Mouse (Mus musculus): ENCODE results near the gene 9530003J23Rik. TPM values are rescaled to one million over a fixed set of nuclear protein-coding genes. Genes with fewer than 3 reads are reported as not detected.
"Not testable (repeated sequence)": the region's sequence is repeated elsewhere in the genome, so short reads cannot be mapped to it uniquely, and the experiment has no call there.

9530003J23Rik gene
- not detected in 2 replicates for polyA plus RNA-seq (2015; fragmentation: Nextera tagmentation; extraction: Ambion mirVana)

- DNase-seq (ENCODE audit: low spot score): no peak
These were observed at the start of gene 9530003J23Rik for GRCm38 (mm10) chr10:117238603-117239002. TSS of gene 9530003J23Rik (minus strand) at chr10:117238703.

GRCm38 (mm10) chr10:117287226-117287850 lies 48.8 kb upstream of the 9530003J23Rik start:
- no peak for DNase-seq (ENCODE audit: low spot score)

- no peak for DNase-seq (ENCODE audit: low spot score)
These were observed 48.0 kb upstream of the 9530003J23Rik start for GRCm38 (mm10) chr10:117286366-117286970.

GRCm38 (mm10) chr10:117285584-117285983 lies 47.1 kb upstream of the 9530003J23Rik start:
- not testable (repeated sequence) for DNase-seq (ENCODE audit: low spot score)

GRCm38 (mm10) chr10:117284578-117285520 lies 46.3 kb upstream of the 9530003J23Rik start:
- DNase-seq (ENCODE audit: low spot score): no peak

GRCm38 (mm10) chr10:117283871-117284577 lies 45.5 kb upstream of the 9530003J23Rik start:
- DNase-seq (ENCODE audit: low spot score): no peak

GRCm38 (mm10) chr10:117283196-117283595 lies 44.7 kb upstream of the 9530003J23Rik start:
- DNase-seq (ENCODE audit: low spot score): not testable (repeated sequence)

GRCm38 (mm10) chr10:117282551-117282950 lies 44.0 kb upstream of the 9530003J23Rik start:
- DNase-seq (ENCODE audit: low spot score): no peak

- DNase-seq (ENCODE audit: low spot score): no peak
These were observed 43.5 kb upstream of the 9530003J23Rik start, which contains the start of gene Lyz2 for GRCm38 (mm10) chr10:117282049-117282448. TSS of gene Lyz2 (minus strand) at chr10:117282321.

GRCm38 (mm10) chr10:117281381-117281920 lies 42.9 kb upstream of the 9530003J23Rik start:
- DNase-seq (ENCODE audit: low spot score): no peak

GRCm38 (mm10) chr10:117280000-117280399 lies 41.5 kb upstream of the 9530003J23Rik start:
- no peak for DNase-seq (ENCODE audit: low spot score)

GRCm38 (mm10) chr10:117278510-117278909 lies 40.0 kb upstream of the 9530003J23Rik start:
- DNase-seq (ENCODE audit: low spot score): not testable (repeated sequence)

- not testable (repeated sequence) for DNase-seq (ENCODE audit: low spot score)
These were observed 39.3 kb upstream of the 9530003J23Rik start for GRCm38 (mm10) chr10:117277779-117278178.

GRCm38 (mm10) chr10:117275681-117276369 lies 37.3 kb upstream of the 9530003J23Rik start:
- no peak for DNase-seq (ENCODE audit: low spot score)

- not testable (repeated sequence) for DNase-seq (ENCODE audit: low spot score)
These were observed 36.1 kb upstream of the 9530003J23Rik start for GRCm38 (mm10) chr10:117274645-117275044.

- no peak for DNase-seq (ENCODE audit: low spot score)
These were observed 33.5 kb upstream of the 9530003J23Rik start for GRCm38 (mm10) chr10:117272023-117272422.

GRCm38 (mm10) chr10:117259870-117260269 lies 21.4 kb upstream of the 9530003J23Rik start:
- no peak for DNase-seq (ENCODE audit: low spot score)

- DNase-seq (ENCODE audit: low spot score): no peak
These were observed 2.6 kb downstream of the 9530003J23Rik start for GRCm38 (mm10) chr10:117235866-117236265.

- DNase-seq (ENCODE audit: low spot score): no peak
These were observed 3.7 kb downstream of the 9530003J23Rik start for GRCm38 (mm10) chr10:117234825-117235224.

GRCm38 (mm10) chr10:117229826-117230225 lies 8.7 kb downstream of the 9530003J23Rik start:
- DNase-seq (ENCODE audit: low spot score): peak; percentile 4

Data from thymus, postnatal 0 days (tissue).